Mouse (Mus musculus) kidney, adult 2 months (tissue): ENCODE data around the gene Gm26938.

Source experiments
- CTCF ChIP-seq: fragments of 200-500 bp; conservative IDR thresholded peaks from 2 replicates; pipeline ENCODE4 v1.5.1; 2011; ENCODE audit warnings: low read depth, mild to moderate bottlenecking, control low read depth, low read length, moderate library complexity, mixed read lengths; ENCODE audit not compliant: insufficient read depth, insufficient read length
- POLR2A ChIP-seq: fragments of 200-500 bp; IDR thresholded peaks from one replicate; pipeline ENCODE4 v1.6.1; 2011; ENCODE audit warnings: low read depth, low read length, control low read depth

- TF ChIP-seq CTCF (no peak), POLR2A (no peak)
Measured at GRCm38 (mm10) chr5:139827593-139827992, 1.4 kb upstream of the Gm26938 start.
